Mouse (Mus musculus) kidney, adult 2 months (tissue): ENCODE measurements around the gene Cpsf7. TPM values are rescaled to one million over a fixed set of nuclear protein-coding genes. Genes with fewer than 3 reads are reported as not detected.

ENCODE experiments used
- DNase-seq: peaks from one replicate; pipeline ENCODE4 v3.0.0; 2021
- H3K27ac ChIP-seq: fragments of 200-500 bp; 2 replicates; pipeline ENCODE4 v1.5.1; 2012; ENCODE audit warnings: low read depth, low read length, control low read depth, inconsistent platforms; ENCODE audit not compliant: insufficient read depth
- H3K27me3 ChIP-seq: fragments of 200-500 bp; replicated peaks from 2 replicates; pipeline ENCODE4 v1.6.1; 2012; ENCODE audit warnings: mild to moderate bottlenecking, moderate library complexity, low read length, inconsistent platforms; ENCODE audit not compliant: control insufficient read depth, insufficient read depth
- H3K36me3 ChIP-seq: fragments of 200-500 bp; 2 replicates; pipeline ENCODE4 v1.6.1; 2012; ENCODE audit warnings: mild to moderate bottlenecking, moderate library complexity, low read length, inconsistent platforms; ENCODE audit not compliant: control insufficient read depth, insufficient read depth
- H3K4me1 ChIP-seq: fragments of 200-500 bp; 2 replicates; pipeline ENCODE4 v1.6.1; 2011; ENCODE audit warnings: low read length; ENCODE audit not compliant: control insufficient read depth, insufficient read depth
- H3K4me3 ChIP-seq: fragments of 200-500 bp; 2 replicates; pipeline ENCODE4 v1.5.1; 2011; ENCODE audit warnings: mild to moderate bottlenecking, low read depth, low read length, control low read depth; ENCODE audit not compliant: insufficient read depth
- CTCF ChIP-seq: fragments of 200-500 bp; conservative IDR thresholded peaks from 2 replicates; pipeline ENCODE4 v1.5.1; 2011; ENCODE audit warnings: low read depth, mild to moderate bottlenecking, control low read depth, low read length, moderate library complexity, mixed read lengths; ENCODE audit not compliant: insufficient read depth, insufficient read length
- POLR2A ChIP-seq: fragments of 200-500 bp; IDR thresholded peaks from one replicate; pipeline ENCODE4 v1.6.1; 2011; ENCODE audit warnings: low read depth, low read length, control low read depth
- WGBS: fragments of 180-500 bp; shearing (Covaris S2); methylation state at CpG from one replicate; pipeline ENCODE4 v1.1.7; 2018; 5-methylcytosine and 5-hydroxymethylcytosine counted together
- polyA plus RNA-seq: library from polyadenylated mRNA; depleted of rRNA; stranded (reverse); fragments of >200 nt; gene quantifications from 2 replicates; pipeline ENCODE4 v1.2.3, GENCODE M21; 2012

Gene Cpsf7
- polyA plus RNA-seq, 1 experiment: 28.9 TPM

DNA sequence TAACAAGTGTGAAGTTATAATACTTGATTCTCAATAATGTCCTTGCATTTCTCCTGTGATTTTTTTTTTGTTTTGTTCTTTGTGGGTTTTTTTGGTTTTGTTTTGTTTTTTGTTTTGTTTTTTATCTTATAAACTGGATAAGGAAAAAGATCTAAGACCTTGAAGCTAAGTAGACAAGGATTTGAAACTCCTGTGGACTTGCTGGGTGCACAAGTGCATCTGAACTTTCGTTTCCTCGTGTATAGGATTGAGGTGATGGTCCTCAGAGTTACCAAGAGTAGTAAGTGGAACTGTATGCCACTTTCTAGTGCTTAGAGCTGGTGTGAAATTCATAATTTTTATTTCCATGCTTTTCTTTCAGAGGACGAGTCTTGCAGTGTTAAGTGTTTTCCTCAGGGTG lies 55.0 kb downstream of the Cpsf7 start:
- TF ChIP-seq CTCF (no peak), POLR2A (no peak)
- no peaks in the 10 kb centered on the region for H3K27me3 ChIP-seq
- no peak overlapping the region for H3K27ac ChIP-seq
- H3K4me3 ChIP-seq: no peak overlapping the region
- DNase-seq: no peak
- 86% methylated on average over 3 of the region's 3 CpGs for WGBS
- no peaks in the 10 kb centered on the region for H3K36me3 ChIP-seq
- peaks cover 3% of the 10 kb centered on the region; the same call in 1 of the 2 replicates for H3K4me1 ChIP-seq

- no peaks in the 10 kb centered on the region for H3K36me3 ChIP-seq
- DNase-seq: no peak
- no peak overlapping the region for H3K27ac ChIP-seq
- no peaks in the 10 kb centered on the region for H3K27me3 ChIP-seq
- H3K4me3 ChIP-seq: no peak overlapping the region
- no peak for TF ChIP-seq POLR2A
- H3K4me1 ChIP-seq: peaks cover 3% of the 10 kb centered on the region; the same call in 1 of the 2 replicates
- 80% methylated on average over 3 of the region's 3 CpGs for WGBS
Measured at GRCm38 (mm10) chr19:10580761-10581160, 55.7 kb downstream of the Cpsf7 start.

GRCm38 (mm10) chr19:10581984-10582383 lies 56.9 kb downstream of the Cpsf7 start:
- 83% methylated on average over 6 of the region's 6 CpGs for WGBS

GRCm38 (mm10) chr19:10583550-10584146 lies 58.6 kb downstream of the Cpsf7 start:
- 45% methylated on average over 7 of the region's 7 CpGs for WGBS
- H3K36me3 ChIP-seq: no peaks in the 10 kb centered on the region

More at GRCm38 (mm10) chr19:10581984-10582383, 56.9 kb downstream of the Cpsf7 start:
- peaks cover 3% of the 10 kb centered on the region; the same call in 1 of the 2 replicates for H3K4me1 ChIP-seq
- TF ChIP-seq CTCF (no peak), POLR2A (no peak)
- no peaks in the 10 kb centered on the region for H3K27me3 ChIP-seq
- no peaks in the 10 kb centered on the region for H3K36me3 ChIP-seq
- no peak for DNase-seq
- H3K27ac ChIP-seq: no peak overlapping the region
- H3K4me3 ChIP-seq: no peak overlapping the region

DNA sequence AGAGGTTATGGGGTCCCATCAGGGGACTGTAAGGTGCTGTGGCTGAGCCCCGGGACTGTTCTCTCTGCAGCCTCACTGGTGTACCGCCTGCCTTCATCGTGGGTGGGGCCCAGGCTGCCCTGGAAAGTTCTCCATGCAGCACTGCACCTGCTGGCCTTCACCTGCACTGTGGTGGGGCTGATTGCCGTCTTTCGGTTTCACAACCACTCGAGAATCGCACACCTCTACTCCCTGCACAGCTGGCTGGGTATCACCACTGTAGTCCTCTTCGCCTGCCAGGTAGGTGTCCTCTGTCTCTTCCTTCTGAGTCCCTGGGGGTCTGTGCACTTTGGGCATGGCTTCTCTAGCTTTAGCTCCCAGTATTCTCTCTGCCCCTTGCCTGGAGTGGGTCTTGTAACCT lies 60.0 kb downstream of the Cpsf7 start:
- no peak overlapping the region for H3K4me3 ChIP-seq
- H3K36me3 ChIP-seq: no peaks in the 10 kb centered on the region
- 67% methylated on average over 8 of the region's 8 CpGs for WGBS
- TF ChIP-seq POLR2A (no peak), CTCF (no peak)
- H3K27ac ChIP-seq: no peak overlapping the region
- DNase-seq: no peak
- no peaks in the 10 kb centered on the region for H3K4me1 ChIP-seq
- H3K27me3 ChIP-seq: no peaks in the 10 kb centered on the region

More at GRCm38 (mm10) chr19:10583550-10584146, 58.6 kb downstream of the Cpsf7 start:
- Histone ChIP-seq H3K4me1 (no peaks in the 10 kb centered on the region; the same call in 1 of the 2 replicates), H3K4me3 (no peak overlapping the region), H3K27me3 (no peaks in the 10 kb centered on the region), H3K27ac (no peak overlapping the region)
- no peak for DNase-seq
- TF ChIP-seq CTCF: no peak
- TF ChIP-seq POLR2A: no peak

DNA sequence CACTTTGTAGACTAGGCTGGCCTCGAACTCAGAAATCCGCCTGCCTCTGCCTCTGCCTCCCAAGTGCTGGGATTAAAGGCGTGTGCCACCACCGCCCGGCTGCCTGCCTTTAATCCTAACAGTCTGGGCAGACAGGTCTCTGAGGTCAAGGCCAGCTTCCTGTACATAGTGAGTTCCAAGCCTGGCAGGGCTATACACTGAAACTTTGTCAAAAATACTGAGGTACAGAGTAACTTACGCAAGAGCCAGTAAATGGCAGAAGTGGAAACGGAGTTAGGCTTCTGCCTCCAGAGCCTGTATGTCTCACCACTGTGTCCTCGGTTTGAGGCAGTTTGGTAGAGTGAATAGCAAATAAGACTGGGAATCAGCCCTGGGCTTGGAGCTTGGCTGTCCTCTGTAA lies 62.2 kb downstream of the Cpsf7 start:
- no peak for DNase-seq
- H3K27me3 ChIP-seq: no peaks in the 10 kb centered on the region
- no peak overlapping the region for H3K27ac ChIP-seq
- no peaks in the 10 kb centered on the region for H3K4me1 ChIP-seq
- no peak overlapping the region for H3K4me3 ChIP-seq
- WGBS: 90% methylated on average over 8 of the region's 8 CpGs
- no peaks in the 10 kb centered on the region for H3K36me3 ChIP-seq
- TF ChIP-seq POLR2A: no peak
- no peak for TF ChIP-seq CTCF

GRCm38 (mm10) chr19:10589127-10589857 lies 64.2 kb downstream of the Cpsf7 start:
- no peak overlapping the region for H3K27ac ChIP-seq
- DNase-seq: no peak
- no peaks in the 10 kb centered on the region for H3K4me1 ChIP-seq
- WGBS: 59% methylated on average over 5 of the region's 5 CpGs
- H3K27me3 ChIP-seq: no peaks in the 10 kb centered on the region
- TF ChIP-seq CTCF (no peak), POLR2A (no peak)
- peaks cover 2% of the 10 kb centered on the region; the same call in 1 of the 2 replicates for H3K36me3 ChIP-seq
- no peak overlapping the region for H3K4me3 ChIP-seq
